Mouse (Mus musculus): ENCODE measurements around the gene Lrfn4.
"Not testable (repeated sequence)": the region's sequence is repeated elsewhere in the genome, so short reads cannot be mapped to it uniquely, and the experiment has no call there.

Gene Lrfn4

DNA sequence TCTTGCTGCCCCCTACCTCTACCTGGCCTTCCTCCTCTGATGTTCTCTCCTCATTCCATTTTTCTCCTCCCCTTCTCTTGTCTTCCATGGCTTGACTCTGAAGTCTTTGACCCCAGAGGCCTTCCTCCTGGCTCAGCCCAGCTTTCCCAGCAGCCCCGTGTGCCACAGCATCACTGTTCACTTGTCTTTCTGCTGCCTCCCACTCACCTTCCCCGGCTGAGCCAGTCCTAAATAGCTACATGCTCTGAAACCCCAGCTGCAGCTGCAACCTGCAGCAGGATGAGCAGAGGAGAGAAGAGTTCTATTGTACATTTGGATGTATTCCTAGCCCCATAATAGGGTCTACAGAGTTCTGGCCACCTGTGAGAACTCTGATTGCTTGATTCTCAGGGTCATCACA is 28.0 kb downstream of the Lrfn4 start:
- POLR2A ChIA-PET: no interaction called here

DNA sequence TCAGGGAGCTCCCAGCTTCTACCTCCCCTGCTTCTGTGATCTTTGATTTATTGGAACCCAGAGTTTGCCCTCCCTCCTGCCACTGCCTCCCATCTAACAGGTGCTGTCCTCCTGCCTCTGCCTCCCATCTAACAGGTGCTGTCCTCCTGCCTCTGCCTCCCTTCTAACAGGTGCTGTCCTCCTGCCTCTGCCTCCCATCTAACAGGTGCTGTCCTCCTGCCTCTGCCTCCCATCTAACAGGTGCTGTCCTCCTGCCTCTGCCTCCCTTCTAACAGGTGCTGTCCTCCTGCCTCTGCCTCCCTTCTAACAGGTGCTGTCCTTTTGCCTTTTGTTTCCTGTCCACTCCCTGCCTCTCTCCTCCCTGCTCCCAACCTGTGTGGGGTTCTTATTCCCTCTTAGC is 28.7 kb downstream of the Lrfn4 start:
- POLR2A ChIA-PET, CTCF ChIA-PET: not testable (repeated sequence)

More for the DNA sequence above, 28.0 kb downstream of the Lrfn4 start:
- CTCF ChIA-PET: interaction anchor here in 1 of 4 experiments (0.6 kb wide), 1 partner anchor 628 kb away, joined by 6 read pairs; no protein-coding TSS in a partner anchor

DNA sequence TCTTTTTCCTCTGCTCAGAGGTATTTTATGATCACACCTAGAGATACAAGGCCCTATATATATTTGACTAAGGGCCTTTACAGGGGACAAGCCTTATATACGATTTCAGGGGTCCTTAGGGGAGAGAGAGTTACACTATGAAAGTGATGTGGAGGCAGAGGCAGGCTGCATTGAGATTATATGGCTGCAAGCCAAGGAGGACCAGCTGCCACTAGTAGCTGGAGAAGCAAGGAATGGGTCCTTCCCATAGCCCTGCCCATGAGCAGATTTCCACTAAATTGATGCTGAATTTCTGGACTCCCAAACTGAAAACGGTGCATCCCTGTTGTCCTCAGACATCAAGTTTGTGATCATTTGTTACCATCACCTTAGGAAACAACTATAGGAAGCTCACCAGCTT is 31.6 kb downstream of the Lrfn4 start:
- CTCF ChIA-PET: interaction anchor here in 1 of 4 experiments (1.0 kb wide), 1 partner anchor 44 kb away, joined by 3 read pairs; no protein-coding TSS in a partner anchor
- POLR2A ChIA-PET: interaction anchor here in 1 of 4 experiments (1.0 kb wide), 1 partner anchor 14 kb away, joined by 5 read pairs; no protein-coding TSS in a partner anchor

DNA sequence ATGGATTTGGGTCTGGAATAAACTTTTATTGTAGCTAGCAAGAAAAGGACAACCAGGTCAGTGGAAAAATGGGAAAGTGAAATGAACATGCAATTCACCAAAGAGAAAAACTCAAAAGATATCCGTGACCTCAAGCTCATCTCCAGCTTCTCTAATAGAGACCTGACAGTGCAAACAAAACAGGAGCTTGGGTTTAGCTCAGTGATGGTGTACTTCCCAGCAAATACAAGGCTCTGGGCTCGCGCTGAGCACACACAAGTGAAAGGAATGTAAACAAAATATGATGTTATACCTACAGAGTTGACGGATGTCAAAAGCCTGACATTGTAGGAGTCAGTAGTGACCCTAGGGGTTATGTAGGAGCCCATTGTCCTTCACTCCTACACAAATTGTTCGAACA is 36.2 kb downstream of the Lrfn4 start:
- CTCF ChIA-PET: no interaction called here

DNA sequence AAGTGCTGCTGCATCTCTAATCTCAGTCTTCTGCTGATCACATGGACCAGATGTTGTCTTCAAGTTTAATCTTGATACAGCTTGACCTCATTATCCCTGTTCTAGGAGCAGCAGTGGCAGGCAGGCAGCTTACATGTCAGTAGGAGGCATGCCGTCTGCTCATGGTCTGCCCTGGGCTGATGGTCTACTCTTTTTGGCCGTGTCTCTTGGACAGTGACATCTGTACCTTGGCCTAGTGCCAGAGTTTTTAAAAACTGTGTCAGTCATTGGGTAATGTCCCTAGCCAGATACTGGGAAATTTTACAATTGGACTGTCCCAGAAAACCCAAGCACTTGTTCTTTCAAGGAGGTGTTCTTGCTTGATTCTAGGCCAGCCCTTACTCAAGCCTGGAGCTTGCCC is 36.7 kb downstream of the Lrfn4 start:
- ChIA-PET CTCF (interaction anchor here in 1 of 4 experiments (0.7 kb wide), 1 partner anchor 138 kb away, joined by 3 read pairs; no protein-coding TSS in a partner anchor), POLR2A (interaction anchor here in 1 of 4 experiments (0.6 kb wide), 1 partner anchor 87 kb away, joined by 3 read pairs; no protein-coding TSS in a partner anchor)

More for the DNA sequence above, 36.2 kb downstream of the Lrfn4 start:
- POLR2A ChIA-PET: no interaction called here

DNA sequence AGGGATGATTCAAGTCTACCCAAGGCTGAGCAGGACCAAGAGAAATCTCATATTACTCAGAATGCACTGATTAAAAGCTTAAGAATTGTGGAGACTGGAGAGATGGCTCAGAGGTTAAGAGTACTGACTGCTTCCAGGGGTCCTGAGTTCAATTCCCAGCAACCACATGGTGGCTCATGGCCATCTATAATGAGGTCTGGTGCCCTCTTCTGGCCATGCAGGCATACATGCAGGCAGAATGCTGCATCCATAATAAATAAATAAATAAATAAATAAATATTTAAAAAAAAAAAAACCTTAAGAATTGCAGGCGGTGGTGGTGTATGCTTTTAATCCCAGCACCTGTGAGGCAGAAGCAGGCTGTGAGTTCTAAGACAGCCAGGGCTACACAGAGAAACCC is 42.2 kb downstream of the Lrfn4 start:
- ChIA-PET POLR2A (interaction anchor here in 1 of 4 experiments (1.5 kb wide), 1 partner anchor 52 kb away, joined by 4 read pairs; the partner anchor contains the start of gene Rce1), CTCF (no interaction called here)

DNA sequence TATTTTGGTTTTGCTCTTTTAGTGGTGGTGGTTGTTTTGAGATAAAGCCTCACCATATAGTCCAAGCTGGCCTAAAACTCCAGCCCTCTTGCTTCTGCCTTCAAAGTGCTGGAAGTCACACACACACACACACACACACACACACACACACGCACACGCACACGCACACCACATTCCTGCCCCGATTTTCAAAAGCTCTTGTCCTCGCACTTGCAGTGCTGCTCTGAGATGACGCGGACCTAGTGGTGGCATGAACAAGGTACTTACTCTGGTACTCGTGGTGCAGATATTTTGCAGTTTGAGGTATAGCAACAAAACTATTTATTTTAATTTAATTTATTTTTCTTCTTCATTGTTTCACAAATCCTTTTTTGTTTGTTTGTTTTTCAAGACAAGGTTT is 43.0 kb downstream of the Lrfn4 start:
- ChIA-PET POLR2A (interaction anchor here in 1 of 4 experiments (1.4 to 1.5 kb wide), 2 partner anchors 53 to 62 kb away, joined by 4 read pairs; partner anchors contain the start of genes Pcx and Rce1), CTCF (interaction anchor here in 1 of 4 experiments (1.3 kb wide), 1 partner anchor 75 kb away, joined by 4 read pairs; no protein-coding TSS in a partner anchor)

DNA sequence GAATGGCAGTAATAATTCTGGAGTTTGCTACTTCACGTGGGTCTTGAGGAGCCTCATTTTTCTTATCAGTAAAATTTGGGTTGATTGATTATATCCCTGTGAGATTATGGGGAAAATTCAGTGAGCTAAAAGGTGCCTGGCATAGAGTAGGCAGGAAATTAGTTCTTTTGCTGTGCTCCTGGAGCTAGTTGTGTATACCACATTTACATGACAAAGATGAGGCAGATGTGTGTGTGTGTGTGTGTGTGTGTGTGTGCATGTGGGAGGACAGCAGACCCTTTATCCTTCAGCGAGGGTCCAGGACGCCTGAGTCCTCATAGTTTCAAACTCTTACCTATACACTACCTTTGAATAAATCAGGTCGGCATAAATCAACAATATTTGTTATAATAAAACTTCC is 43.4 kb downstream of the Lrfn4 start:
- ChIA-PET POLR2A (interaction anchor here in 1 of 4 experiments (1.4 kb wide), 1 partner anchor 62 kb away, joined by 4 read pairs; the partner anchor contains the start of gene Pcx), CTCF (interaction anchor here in 2 of 4 experiments (0.7 to 1.3 kb wide), 2 partner anchors 44 to 75 kb away, joined by 4 read pairs; no protein-coding TSS in a partner anchor)

DNA sequence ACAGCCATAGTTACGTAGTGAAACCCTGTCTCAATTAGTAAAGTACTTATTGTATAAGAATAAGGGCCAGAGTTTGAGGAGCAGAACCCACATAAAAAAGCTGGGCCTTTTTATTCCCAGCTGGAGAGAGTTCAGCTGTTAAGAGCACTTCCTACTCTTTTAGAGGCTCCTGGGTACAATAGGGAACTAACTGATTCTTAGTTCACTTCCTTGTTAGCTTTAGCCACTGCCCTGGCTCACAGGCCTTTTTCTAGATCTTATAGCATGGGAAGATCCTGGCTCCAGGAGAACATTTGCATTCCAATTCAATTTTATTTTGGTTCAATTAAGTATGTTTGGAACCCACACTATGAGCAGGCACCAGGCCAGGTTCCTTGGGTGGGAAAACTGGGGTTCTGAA is 43.8 kb downstream of the Lrfn4 start:
- CTCF ChIA-PET: interaction anchor here in 2 of 4 experiments (0.7 to 1.3 kb wide), 2 partner anchors 43 to 74 kb away, joined by 4 read pairs; no protein-coding TSS in a partner anchor
- POLR2A ChIA-PET: interaction anchor here in 1 of 4 experiments (1.4 kb wide), 1 partner anchor 62 kb away, joined by 4 read pairs; the partner anchor contains the start of gene Pcx

DNA sequence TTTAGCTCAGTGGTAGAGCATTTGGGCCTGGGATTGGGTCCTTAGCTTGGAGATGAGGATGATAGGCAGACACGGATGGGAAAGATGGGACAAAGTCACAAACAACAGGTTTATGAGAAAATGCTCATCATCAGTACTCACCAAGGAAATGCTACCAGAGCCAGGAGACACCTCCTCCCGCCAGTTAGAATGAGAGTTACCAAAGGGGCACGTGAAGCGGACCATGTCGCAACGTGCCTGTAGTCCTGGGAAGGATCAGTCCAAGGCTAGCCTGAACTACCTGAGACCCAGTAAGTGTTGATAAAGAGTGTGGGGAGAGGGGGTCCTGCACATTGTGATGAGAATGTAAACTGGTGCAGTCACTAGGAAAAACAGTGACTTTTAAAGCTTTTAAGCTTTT is 44.7 kb downstream of the Lrfn4 start:
- ChIA-PET CTCF (interaction anchor here in 1 of 4 experiments (1.4 kb wide), 1 partner anchor 73 kb away, joined by 4 read pairs; no protein-coding TSS in a partner anchor), POLR2A (interaction anchor here in 3 of 4 experiments (1.0 to 3.6 kb wide), 4 partner anchors 13 to 144 kb away, joined by 3 to 13 read pairs (median 4); partner anchors contain the start of gene Pcx (in 1 of the 3))

DNA sequence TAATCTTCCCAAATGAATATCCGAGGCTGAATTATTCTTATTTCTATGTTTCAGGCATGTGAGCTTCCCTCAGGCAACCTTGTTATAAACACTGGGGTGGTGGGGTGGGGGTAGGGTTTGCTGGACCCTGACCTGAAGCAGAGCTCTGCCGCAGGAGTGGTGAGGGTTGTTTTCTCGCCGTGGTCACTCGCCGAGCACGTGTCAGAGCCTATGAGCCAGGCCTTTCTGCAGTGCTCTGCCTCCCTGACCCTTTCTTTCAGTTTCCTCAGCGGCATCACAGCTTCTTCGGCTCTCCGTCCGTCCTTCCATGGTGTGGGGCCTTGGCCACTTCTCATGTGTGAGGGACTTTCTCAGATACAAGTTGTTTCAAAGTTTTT is 45.2 kb downstream of the Lrfn4 start:
- ChIA-PET CTCF (interaction anchor here in 2 of 4 experiments (1.4 to 1.7 kb wide), 2 partner anchors 73 to 114 kb away, joined by 3 to 4 read pairs; no protein-coding TSS in a partner anchor), POLR2A (interaction anchor here in 3 of 4 experiments (0.6 to 3.6 kb wide), 7 partner anchors 14 to 392 kb away, joined by 3 to 13 read pairs (median 3); partner anchors contain the start of genes Mrpl11 (in 1 of the 3) and Pcx (in 1 of the 3))

DNA sequence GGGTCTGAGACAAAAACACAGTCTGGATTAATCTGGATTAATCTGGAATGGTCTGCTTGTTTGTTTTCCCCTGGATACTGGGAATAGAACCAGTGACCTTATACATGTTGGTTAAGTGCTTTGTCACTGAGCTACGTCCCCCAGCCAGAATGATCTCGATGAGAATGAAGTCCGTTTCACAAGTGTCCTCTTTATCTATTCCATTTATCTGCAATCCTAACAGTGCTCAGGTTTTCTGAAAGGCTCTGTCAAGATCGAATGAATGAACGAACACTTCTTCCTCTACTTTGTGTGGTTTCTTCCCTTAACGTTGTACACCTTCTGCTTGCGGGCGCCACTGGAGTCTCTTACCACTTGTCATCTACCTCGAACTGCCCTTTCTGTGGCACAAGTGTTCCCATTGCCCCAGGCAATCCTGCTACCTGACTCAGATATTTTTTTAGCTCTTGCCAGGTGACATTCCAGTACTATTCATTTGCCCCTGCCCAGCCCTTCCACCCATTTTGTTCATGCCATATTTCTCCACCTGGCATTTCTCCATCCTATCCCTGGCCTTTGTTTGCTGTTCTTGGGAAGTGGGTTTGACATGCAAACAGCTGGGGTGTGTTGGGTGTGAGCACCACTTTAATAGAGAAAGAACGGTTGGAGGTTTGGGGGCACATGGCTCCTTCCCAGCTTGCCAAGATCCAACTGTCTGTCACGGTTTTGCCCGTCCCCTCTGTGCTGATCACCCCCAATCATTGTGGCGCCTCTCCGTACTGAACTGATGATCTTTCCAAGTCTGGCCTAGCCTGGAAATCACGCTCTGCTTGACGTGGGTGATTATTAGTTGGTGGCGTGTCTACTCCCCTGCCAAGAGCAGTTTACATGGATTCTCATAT is 45.9 kb downstream of the Lrfn4 start:
- POLR2A ChIA-PET: interaction anchor here in 3 of 4 experiments (0.6 to 3.6 kb wide), 7 partner anchors 15 to 392 kb away, joined by 3 to 13 read pairs (median 3); partner anchors contain the start of genes Mrpl11 (in 1 of the 3) and Pcx (in 1 of the 3)
- CTCF ChIA-PET: interaction anchor here in 2 of 4 experiments (1.4 to 1.7 kb wide), 2 partner anchors 72 to 114 kb away, joined by 3 to 4 read pairs; no protein-coding TSS in a partner anchor

DNA sequence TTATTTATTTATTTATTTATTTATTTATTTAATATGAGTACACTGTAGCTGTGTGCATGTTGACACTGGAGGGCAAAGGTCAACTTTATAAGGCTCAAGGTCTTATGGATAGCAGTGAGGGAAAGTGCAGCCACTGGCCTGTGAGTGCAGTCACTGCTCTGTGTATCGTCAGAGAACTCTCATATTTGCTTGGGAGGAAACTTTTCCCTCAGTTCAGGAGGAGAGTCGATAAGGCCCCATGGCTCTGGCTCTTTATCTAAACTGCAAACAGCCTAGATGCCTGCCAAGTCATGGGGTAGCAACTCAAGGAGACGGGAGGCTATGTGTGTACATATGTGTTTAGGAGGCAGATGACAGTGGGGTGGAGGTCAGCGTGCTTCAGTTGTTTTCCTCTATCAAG is 46.6 kb downstream of the Lrfn4 start:
- POLR2A ChIA-PET: interaction anchor here in 2 of 4 experiments (0.9 to 3.6 kb wide), 2 partner anchors 19 to 59 kb away, joined by 3 to 13 read pairs; partner anchors contain the start of gene Pcx (in 1 of the 2)
- CTCF ChIA-PET: interaction anchor here in 1 of 4 experiments (1.7 kb wide), 1 partner anchor 113 kb away, joined by 3 read pairs; no protein-coding TSS in a partner anchor

DNA sequence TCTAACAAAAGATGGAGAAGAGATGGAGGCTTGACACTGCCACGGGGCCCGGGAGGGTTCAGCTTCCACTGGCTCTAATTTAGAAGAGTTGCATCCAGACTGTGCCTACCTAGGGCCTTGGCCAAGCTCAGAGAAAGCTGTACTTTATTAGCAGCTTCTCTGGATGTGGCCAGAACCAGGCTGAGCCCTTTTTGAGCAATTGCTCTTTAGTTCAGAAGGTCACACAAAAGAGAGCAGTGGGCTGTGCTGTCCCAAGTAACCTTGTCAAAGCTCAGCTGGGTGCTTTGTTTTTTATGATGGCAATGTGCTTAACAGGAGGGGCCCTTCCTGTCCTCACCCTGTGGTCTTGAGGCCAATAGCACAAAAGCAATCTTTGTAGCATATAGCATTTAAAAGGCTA is 47.8 kb downstream of the Lrfn4 start:
- POLR2A ChIA-PET: interaction anchor here in 2 of 4 experiments (0.5 to 3.6 kb wide), 6 partner anchors 57 to 676 kb away, joined by 3 to 13 read pairs (median 3); partner anchors contain the start of gene Pcx (in 2 of the 2)
- CTCF ChIA-PET: interaction anchor here in 2 of 4 experiments (0.6 to 1.0 kb wide), 3 partner anchors 572 to 781 kb away, joined by 3 to 5 read pairs (median 4); no protein-coding TSS in a partner anchor

DNA sequence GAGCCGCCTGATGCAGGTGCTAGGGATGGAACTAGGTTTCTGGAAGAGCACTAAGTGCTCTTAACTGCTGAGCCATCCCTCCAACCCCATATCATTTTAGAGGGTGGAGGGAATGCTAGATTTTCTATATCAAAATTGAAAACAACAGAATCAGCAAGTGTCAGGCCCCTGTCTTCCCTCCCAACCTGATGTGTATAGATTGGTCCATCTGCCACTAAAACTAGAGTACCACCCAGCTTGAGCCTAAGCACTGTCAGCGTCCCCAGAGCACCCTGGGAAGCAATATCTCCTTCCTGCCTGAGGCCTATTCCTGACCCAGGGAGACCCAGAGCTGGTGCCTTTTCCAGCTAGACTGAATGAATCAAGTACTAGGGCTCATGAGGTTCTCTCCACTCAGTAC is 48.6 kb downstream of the Lrfn4 start:
- ChIA-PET POLR2A (interaction anchor here in 1 of 4 experiments (0.8 to 1.3 kb wide), 2 partner anchors 57 to 78 kb away, joined by 3 read pairs; partner anchors contain the start of gene Pcx), CTCF (interaction anchor here in 1 of 4 experiments (0.6 kb wide), 1 partner anchor 583 kb away, joined by 4 read pairs; no protein-coding TSS in a partner anchor)

DNA sequence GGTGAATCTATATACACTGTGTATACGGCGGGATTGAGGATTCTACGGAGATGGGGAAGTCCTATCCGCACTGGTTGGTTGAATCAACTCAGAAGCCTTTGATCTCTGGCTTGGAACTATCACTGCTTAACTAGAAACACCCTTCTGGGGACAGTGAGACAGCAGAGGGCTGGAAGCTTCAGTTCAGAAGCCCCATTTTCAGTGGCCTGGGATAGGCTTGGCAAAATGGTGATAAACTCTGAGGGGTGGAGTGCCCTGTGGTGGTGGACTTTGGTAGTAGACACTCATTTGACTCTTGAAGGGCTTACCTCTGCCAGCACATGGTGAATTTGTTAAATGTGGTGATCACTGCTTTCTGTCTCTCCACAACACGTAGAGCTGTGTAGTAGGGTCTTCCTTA is 49.8 kb downstream of the Lrfn4 start:
- POLR2A ChIA-PET: no interaction called here
- CTCF ChIA-PET: no interaction called here
